Mouse (Mus musculus): ENCODE measurements around the gene Clip3.

- TF ChIP-seq CTCF (IDR thresholded peaks at IDR 0.05; ENCODE audit: control insufficient read depth, insufficient read depth, insufficient replicate concordance, low read depth, low read length) (no peak), POLR2A (IDR thresholded peaks at IDR 0.05; ENCODE audit: control insufficient read depth, low read depth, low read length) (peak; percentile 36)
These were observed at the start of gene Clip3 for GRCm38 (mm10) chr7:30291215-30292131.
